Mouse (Mus musculus) left cerebral cortex, postnatal 25 days (tissue): ENCODE measurements at regions not wholly inside any gene's neighbourhood (a gene's known extent, or its start where the extent isn't known, plus 50 kb on each side); places are given as distances from the start of the nearest gene placed in this dataset.

Experiments used
- DNase-seq, 2 experiments: peaks; one replicate each; pipeline ENCODE4 v3.0.0; 2022; ENCODE audit warnings: low spot score in 2 of 2, mixed read lengths in 1 of 2
- intact Hi-C: fragments of 180-260 bp; cut with DNase I; formaldehyde crosslinking; loops from one replicate; pipeline ENCODE4 v1.15.1; 2025

DNA sequence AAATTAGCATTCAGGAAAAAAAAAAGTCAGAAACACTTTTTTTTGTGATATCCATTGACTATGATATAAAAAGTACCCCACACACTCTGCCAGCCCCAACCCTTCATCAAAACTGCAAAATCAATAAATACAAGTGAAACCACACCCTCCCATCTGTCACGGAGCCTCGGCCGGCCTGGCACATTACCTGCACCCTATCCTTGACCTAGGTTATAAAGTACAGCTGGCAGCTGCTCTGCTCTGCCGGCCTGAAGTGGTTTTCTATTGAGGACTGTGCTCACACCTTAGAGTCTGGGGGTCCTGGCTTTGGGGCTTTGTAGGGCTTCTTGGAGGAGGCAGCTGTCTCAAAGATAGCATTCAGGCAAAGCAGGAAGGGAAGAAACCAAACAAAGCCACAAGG, 120.6 kb upstream of the Arglu1 start:
- intact Hi-C loops, result no loop called here
- DNase-seq, result no peak

DNA sequence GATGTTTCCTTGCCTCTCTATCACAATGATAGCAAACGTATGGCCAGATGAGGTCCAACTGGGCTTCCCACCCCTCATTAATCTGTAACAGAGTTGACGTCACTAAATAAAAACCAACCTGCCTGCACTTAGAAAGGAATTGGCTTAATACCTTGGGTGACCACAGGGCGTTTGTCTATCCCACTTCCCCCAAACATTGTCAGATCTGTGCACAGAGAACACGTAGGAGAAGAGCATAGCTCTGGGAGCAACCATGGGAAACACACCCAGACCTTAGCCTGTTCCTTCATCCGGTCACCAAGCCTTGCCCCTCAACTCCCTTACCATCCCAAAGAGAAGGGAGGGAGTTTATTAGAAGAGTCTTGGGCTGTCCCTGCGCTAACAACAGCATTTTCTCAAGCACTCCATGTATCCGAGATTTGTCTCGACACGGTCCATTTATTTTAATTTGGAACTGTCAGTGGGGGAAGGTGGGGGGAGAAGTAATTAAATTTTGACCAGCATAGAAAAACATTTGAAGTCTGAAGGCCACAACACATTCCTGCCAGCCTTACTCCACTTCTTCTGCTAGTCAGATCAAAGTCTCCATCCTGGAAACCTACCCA, 119.6 kb upstream of the Arglu1 start:
- intact Hi-C loops, result no loop called here
- no peak for DNase-seq

DNA sequence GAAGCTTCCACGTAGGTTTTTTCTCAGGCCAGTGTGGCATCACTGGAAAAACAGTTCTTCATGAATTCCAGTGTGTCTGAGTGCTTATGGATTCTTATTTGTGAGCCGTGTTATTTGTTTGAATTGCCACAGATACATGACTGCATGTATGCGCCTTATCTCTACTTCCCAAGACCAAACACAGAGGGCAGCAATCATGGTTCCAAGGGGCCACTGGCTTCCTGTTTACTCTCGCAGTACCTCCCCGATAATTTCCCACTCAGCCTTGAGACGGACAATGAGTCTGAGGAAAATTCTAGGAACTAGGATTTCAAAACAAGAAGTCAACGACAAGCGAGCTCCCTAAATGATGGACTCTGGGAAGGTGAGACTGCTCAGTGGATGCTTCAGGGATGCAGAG, 119.0 kb upstream of the Arglu1 start:
- no peak for DNase-seq
- intact Hi-C loops, result no loop called here

DNA sequence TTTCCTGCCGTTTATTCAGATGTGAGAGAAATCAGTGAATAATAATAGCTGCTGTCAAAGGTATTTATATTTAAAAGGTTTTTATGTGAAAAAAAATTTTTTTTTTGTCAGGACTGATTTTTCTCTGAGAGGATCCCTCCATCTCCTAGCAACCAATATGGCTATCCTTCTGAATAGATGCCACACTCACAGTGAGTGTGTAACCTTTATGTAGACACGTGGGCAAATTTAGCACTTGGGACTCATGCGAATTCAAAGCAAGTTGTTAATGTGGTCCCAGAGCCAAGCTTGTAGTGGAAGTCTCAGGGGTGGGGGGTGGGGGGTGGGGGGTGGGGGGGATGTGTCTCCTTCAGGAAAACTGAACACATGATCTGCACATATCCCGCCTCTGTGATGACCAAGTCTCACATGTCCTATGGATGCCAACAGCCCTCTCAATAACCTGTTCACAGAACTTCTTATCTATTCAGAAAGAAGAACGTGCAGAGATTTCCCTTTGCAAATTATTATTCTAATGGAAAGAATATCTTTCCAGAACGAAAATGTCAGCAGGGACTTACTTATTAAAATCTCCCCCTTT, 112.5 kb upstream of the Arglu1 start:
- intact Hi-C loops, result no loop called here

DNA sequence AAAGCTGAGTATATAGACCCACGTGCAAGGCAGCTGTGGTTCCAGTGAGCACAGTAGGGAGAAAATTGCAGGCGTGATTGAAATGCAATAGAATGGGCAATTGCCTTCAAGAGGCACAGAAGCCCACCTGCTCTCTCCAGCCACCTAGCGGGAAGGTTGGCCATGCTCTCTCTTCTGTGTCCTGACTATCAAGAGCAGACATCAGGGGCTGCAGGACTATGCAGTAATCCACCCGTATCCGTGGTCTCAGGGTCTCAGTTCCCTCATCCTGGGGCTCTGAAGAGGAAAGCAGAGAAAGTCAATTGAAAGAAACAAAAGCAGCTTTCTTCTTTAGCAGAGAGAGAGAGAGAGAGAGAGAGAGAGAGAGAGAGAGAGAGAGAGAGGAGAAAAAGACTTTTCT, 112.0 kb upstream of the Arglu1 start:
- no peak for DNase-seq
- intact Hi-C loops, result no loop called here

More for the DNA sequence above, 112.5 kb upstream of the Arglu1 start:
- DNase-seq, result peak in 1 of 2 experiments; percentile 20

DNA sequence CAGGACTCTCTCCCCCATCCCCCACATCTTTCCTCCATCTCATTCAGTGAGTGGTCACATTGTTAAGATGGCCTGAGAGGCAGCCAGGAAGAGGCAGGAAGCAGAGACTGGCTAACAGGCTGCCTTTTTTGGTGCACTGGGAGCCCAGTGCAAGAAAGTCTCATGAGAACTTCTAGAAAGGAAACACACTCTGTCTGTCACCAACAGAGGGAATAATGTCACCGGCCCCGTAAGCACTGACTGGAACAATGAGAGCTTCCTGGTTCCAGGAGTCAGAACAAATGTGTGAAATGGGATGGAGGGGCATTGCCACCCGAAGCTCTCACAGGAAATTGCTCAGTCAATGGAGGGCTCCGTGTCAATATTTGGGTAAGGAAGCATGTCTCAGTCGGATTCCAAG, 111.3 kb upstream of the Arglu1 start:
- intact Hi-C loops, result no loop called here
- no peak for DNase-seq

DNA sequence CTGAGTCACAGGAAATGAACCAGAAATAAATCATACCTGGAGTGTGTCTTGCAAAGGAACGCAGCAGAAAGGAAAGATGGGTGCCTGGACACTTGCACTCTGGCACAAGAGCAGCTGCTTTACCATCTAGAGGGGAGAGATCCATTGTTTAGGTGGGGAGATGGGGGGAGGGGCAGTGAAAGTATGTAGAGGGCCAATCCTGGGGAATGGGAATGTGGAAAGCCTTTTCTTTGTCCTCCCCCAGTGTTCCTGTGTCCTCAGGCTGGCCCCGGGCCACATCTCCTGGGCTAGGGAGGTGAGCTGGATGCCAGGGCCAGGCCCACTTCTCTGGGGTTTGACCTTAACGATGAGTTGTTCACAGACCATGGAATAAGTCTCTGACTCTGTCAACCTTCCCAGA, 107.2 kb upstream of the Arglu1 start:
- intact Hi-C loops, result no loop called here

DNA sequence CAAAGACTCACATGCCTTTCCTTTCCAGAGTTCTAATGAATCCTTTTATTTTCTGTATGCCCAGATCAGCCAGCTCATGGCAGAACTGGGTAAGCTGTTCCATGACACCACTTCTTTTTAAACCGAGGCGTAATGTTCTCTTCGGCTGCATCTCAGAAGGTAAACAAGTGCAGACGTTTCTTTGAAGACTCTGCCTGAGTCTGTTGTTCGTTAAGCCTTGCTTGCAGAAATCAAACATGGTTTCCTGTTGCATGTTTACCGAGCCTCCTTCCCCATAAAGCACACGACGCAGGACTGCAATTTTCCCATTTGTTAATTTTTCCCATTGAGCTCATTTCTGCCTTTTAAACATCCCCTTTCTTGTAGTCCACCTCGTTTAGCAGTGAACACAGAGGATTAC, 106.6 kb upstream of the Arglu1 start:
- intact Hi-C loops, result no loop called here
- DNase-seq, result no peak

More for the DNA sequence above, 107.2 kb upstream of the Arglu1 start:
- DNase-seq, result no peak

DNA sequence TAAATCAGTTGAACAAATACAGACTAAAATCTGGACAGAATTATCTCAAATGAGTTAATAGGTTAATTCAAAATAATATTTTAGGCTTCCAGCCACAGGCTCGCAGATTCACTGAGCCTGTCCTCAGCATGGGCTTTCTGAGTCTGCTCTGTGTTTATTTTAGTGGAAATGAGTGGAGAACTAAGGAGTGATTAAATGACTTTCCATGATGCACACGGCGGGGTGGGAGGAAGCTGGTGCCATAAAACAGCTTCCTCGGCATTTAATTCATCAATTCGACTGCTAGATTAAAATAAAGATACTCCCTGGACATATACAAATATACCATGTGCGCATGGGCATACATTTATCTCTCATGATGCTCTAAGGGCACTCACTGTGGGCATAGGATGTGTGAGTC, 104.4 kb upstream of the Arglu1 start:
- DNase-seq, result no peak
- intact Hi-C loops, result no loop called here

DNA sequence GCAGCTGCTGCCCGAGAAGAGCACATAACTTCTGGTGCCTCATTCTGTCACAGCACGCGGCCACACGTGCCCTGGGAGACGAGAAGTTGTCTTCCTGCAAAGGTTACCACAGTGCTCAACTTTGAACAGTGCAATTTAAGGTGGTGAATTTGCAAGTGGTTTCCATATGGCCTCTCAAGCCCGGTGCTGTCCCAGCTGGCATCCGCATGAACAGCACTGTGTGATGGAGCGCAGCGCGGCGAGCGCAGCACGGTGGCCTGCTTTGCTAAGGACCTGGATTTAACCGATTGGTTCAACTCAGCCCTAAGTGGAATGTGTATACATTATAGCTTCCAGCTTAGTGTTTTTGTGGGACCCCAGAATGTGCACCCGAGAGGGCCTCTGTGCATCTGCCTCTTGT, 89.6 kb upstream of the Arglu1 start:
- intact Hi-C loops, result no loop called here
- DNase-seq, result no peak

DNA sequence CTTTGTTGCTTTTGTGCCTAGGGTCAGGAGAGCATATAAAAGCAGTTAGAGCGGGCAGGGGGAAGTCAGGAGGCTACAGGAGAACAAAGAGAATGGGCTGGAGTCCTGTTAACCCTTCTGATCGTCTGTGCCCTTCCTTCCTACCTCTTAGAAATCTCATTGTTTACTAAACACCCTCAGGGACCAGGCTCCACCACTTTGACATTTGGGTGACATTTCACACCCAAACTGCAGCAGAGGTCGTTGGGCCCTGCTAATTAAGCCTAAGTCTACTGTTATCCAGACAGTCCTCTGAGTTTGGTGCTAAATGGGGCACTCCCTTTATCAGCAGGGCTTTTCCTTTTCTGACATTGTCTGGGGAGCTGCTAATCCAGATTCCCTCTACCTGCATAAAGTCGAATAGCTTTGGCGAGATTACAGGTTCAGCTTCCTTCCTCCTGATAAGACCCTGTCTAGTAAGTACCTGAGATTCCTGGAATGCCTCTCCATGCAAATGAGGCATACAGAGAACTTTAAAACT, 84.2 kb upstream of the Arglu1 start:
- intact Hi-C loops, result no loop called here
- no peak for DNase-seq

DNA sequence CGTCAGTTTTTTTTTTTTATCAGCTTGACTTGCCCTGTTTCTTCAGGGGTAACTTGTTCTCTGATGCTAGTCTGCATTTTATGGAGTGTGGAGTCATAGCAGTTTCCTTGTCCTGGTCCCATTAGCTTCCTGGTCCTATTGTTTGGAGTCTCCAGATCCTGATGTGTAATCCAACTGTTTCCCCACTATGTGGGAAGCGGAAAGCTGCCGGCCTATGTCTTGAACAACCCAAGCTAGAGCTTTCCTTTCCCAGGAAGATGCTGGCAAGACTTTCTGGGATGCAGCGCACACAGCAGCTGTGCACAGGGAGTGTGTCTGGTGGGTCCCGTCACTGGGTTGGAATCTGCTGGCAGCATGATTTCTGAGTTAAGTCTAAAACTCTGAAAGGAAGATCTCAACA, 82.1 kb upstream of the Arglu1 start:
- no peak for DNase-seq
- intact Hi-C loops, result no loop called here

DNA sequence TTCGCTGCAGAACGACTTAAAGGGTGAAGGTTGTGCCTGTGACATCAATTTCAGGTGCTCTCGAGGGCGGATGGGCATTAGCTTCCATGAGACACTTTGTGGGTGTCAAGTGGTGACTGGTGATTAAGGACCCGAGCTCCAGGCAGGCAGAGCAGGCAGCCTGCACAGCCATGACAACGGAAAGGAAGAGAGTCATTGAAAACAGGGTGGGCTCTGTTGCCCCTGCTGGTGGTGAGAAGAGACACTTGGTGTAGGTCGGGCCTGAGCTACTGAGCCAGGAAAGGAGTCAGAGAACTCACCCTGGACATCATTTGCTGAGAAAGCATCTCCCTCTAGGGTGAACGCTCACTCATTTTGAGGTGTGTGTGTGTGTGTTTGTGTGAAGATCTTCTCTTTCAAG, 80.1 kb upstream of the Arglu1 start:
- no peak for DNase-seq
- intact Hi-C loops, result no loop called here

DNA sequence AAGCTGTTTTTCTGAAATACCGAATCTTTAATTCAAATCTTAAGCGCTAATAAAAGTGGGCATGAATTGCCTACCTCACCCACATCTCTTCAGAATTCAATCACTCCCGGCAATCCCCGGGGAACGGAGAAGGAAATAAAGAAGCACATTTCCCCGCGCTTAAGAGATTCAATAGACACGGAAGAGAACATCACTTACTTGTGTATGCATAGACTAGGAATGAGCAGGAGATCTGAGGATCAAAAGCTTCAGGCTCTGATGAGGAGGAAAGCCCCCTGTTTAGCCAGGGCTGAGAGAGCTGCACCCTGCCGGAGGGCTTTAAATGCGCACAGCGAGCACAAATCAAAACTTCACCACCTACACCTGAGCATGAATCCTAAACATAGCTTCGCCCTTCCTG, 72.0 kb upstream of the Arglu1 start:
- no peak for DNase-seq
- intact Hi-C loops, result no loop called here

DNA sequence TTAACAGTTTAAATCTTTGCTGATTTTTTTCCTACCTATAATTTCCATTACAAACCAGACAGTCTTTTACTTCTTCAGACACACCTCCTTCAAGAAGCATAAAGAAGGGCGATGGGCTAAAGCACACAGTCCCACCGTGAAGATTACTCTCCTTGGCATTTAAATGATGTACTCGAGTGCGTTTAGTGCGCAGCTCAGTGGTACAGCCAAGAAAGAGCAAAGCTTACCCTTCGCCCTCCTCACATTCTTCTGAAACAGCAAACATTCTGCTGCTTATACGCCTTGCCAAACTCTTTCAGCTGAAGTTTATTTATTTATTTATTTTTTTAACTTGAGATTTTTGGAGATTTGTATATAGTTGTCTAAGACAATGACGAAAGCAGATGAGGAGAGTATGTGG, 68.0 kb upstream of the Arglu1 start:
- no peak for DNase-seq
- intact Hi-C loops, result no loop called here

DNA sequence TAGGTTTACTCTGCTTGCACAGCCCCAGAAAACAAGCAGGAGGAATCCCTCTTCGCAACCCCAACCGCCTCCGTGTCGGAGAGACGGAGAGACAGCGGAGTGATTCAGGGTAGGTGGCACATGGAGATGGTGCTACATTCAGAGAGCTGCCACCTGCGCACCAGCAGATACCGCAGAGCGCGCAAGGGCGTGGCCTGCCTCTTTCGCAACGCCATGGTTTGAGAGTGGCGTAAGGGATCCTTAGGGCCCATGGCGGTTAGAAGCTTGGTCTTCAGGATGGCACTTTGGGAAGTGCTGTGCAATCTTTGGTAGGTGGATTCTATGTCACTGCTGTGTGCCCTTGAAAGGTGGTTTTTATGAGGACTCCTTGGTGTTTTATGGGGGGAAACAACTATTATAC, 60.9 kb upstream of the Arglu1 start:
- intact Hi-C loops, result no loop called here
- DNase-seq, result no peak

DNA sequence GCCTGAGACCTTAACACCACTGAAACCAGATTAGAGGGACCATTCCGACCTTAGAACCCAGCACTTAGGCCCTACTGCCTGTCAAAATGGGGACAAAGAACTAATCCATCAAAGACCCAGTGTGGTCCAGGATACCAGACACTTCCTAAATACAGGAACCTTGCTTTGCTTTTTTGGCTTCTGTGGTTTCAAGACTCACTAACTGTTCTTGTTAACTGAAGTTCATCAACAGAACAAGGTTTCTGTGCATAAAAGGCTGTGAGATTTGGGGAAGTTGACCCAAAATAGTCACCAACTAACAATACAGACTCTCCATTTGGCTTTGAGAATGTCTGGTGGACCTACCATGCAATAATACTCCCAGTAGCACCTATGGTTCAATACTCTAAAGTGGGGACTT, 56.4 kb upstream of the Arglu1 start:
- intact Hi-C loops, result no loop called here
- DNase-seq, result no peak

DNA sequence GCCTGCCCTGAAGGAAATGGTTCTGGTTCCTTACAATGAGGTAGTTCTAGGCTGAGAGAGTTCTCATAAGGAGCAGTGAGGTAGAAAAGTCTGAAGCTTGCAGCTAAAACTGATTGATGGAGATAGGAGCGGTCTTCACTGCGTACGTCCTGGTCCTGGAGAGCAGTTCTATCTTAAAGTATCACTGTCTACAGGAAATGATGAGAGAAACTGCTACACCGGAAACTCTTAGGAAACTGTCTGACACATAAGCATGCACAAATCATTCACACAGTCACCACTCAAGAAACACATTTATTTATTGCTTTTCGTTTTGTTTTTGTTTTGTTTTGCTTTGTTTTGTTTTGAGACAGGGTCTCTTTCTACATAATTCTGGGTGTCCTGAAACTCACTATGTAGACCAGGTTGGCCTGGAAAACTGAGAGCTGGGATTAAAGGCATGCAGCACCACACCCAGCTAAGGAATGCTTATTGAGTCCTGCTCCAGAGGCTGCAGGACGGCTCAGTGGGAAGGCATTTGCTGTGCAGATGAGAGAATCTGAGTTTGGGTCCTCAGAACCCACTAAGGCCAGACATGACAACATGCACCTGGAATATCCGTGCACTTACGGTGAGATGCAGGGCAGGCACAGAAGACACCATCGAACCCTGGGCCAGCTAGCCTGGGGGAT, 55.4 kb upstream of the Arglu1 start:
- no peak for DNase-seq
- intact Hi-C loops, result no loop called here
